Mouse (Mus musculus): ENCODE results near the gene Rrh.
"Not testable (repeated sequence)": the region's sequence is repeated elsewhere in the genome, so short reads cannot be mapped to it uniquely, and the experiment has no call there.

The Rrh gene

GRCm38 (mm10) chr3:129781435-129781834, 41.0 kb downstream of the Rrh start:
- no peak for DNase-seq

DNA sequence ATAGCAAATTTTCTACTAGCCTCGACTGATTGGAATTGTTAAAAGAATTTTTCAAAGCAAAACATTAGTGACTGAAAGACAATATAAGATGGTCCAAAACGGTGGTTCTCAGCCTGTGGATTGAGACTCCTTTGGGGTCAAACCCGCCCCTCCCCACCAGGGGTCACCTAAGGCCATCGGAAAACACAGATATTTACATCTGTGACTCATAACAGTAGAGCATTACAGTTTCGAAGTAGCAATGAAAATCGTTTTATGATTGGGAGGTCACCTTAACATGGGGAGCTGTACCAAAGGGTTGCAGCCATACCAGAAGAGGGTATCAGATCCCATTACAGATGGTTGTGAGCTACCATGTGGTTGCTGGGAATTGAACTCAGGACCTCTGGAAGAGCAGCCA, 51.2 kb downstream of the Rrh start:
- DNase-seq: no peak

DNA sequence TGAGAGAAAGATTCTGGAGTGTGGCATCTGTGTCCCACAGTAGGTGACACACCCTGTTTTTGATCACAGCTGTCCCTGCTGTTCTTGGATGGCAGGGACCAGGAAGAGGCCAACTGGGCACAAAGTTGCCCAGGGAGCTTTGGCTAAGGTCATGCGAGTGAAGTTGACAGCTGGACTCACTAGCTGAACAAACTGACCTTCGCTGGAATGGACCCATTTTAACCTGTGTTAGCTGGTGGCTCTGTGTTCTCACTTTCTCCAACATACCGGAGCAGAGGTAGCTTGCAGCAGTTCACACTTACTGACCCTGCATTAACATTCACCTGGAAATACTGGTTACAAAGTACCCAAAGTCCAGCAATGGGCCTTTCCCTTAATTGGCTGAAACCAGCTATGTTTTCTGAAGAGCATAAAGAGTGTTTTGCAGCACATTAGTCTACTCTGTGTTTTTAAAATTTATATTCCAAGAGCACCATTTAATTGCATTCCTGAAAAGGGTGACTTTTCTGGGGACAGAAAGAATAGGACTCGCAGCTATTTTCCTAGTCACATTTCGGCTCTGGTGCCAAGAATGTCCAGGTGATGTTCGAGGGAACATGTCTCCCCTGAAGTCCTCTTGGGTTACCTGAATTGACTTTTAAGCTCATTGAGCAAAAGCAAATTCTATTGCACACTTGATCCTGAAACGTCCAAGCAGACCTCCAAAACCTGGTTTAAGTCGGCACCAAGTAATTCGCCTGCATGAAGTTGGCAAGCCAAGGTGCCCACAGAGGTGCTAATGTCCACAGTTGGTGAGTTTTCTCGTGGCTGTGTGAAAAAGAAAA, 55.2 kb downstream of the Rrh start:
- peak; percentile 59 for DNase-seq

GRCm38 (mm10) chr3:129766106-129766505, 56.3 kb downstream of the Rrh start:
- DNase-seq: no peak

- not testable (repeated sequence) for DNase-seq
Observed at GRCm38 (mm10) chr3:129757599-129757998, 64.8 kb downstream of the Rrh start.

- peak; percentile 71 for DNase-seq
Observed at GRCm38 (mm10) chr3:129754650-129755604, 67.5 kb downstream of the Rrh start, which contains the start of gene Egf. TSS of gene Egf (minus strand) at chr3:129755316.

All from kidney, adult 18-20 months (tissue).